Mouse (Mus musculus): ENCODE data around the gene Gm10382. TPM values are rescaled to one million over a fixed set of nuclear protein-coding genes. Genes with fewer than 3 reads are reported as not detected.
"Not testable (repeated sequence)": the region's sequence is repeated elsewhere in the genome, so short reads cannot be mapped to it uniquely, and the experiment has no call there.

Gene Gm10382
- polyA plus RNA-seq, 1 experiment from 2014 or later: not detected

- ATAC-seq (ENCODE audit: insufficient read depth, low FRiP score, low TSS enrichment): no peak
- 83% methylated on average over 5 of the region's 5 CpGs for WGBS
Observed at GRCm38 (mm10) chr5:125381954-125382672, 7.0 kb upstream of the Gm10382 start.

GRCm38 (mm10) chr5:125382673-125383558, 6.2 kb upstream of the Gm10382 start:
- Histone ChIP-seq H3K9me3 (ENCODE audit: control insufficient read depth, low read length) (no peaks in the 10 kb centered on the region), H3K27ac (ENCODE audit: low read depth, low read length) (no peak overlapping the region), H3K9ac (ENCODE audit: low read length) (no peak overlapping the region), H3K36me3 (ENCODE audit: control insufficient read depth, insufficient read depth, low read length) (0 out of 2 replicates have a peak, but pooled peaks cover 2% of the 10 kb centered on the region), H3K4me3 (ENCODE audit: low read depth, low read length) (no peak overlapping the region; the same call in 1 of the 2 replicates), H3K27me3 (ENCODE audit: control insufficient read depth, insufficient read depth, low read length) (no peaks in the 10 kb centered on the region), H3K4me2 (ENCODE audit: low read depth) (no peak overlapping the region), H3K4me1 (ENCODE audit: control insufficient read depth, insufficient read depth, low read length) (no peaks in the 10 kb centered on the region)
- DNase-seq (ENCODE audit: low spot score): no peak
- ATAC-seq (ENCODE audit: insufficient read depth, low FRiP score, low TSS enrichment): peak; percentile 53
- 56% methylated on average over 6 of the region's 6 CpGs for WGBS

More at GRCm38 (mm10) chr5:125381954-125382672, 7.0 kb upstream of the Gm10382 start:
- no peaks in the 10 kb centered on the region for H3K27me3 ChIP-seq (ENCODE audit: control insufficient read depth, insufficient read depth, low read length)
- no peak overlapping the region for H3K9ac ChIP-seq (ENCODE audit: low read length)
- no peak overlapping the region for H3K27ac ChIP-seq (ENCODE audit: low read depth, low read length)
- DNase-seq (ENCODE audit: low spot score): no peak
- 0 out of 2 replicates have a peak, but pooled peaks cover 2% of the 10 kb centered on the region for H3K36me3 ChIP-seq (ENCODE audit: control insufficient read depth, insufficient read depth, low read length)
- H3K4me3 ChIP-seq (ENCODE audit: low read depth, low read length): no peak overlapping the region
- no peak overlapping the region for H3K4me2 ChIP-seq (ENCODE audit: low read depth)
- H3K9me3 ChIP-seq (ENCODE audit: control insufficient read depth, low read length): no peaks in the 10 kb centered on the region
- H3K4me1 ChIP-seq (ENCODE audit: control insufficient read depth, insufficient read depth, low read length): no peaks in the 10 kb centered on the region

- Histone ChIP-seq H3K27me3 (ENCODE audit: control insufficient read depth, insufficient read depth, low read length) (no peaks in the 10 kb centered on the region), H3K9me3 (ENCODE audit: control insufficient read depth, low read length) (no peaks in the 10 kb centered on the region), H3K4me2 (ENCODE audit: low read depth) (no peak overlapping the region), H3K9ac (ENCODE audit: low read length) (no peak overlapping the region), H3K4me1 (ENCODE audit: control insufficient read depth, insufficient read depth, low read length) (0 out of 2 replicates have a peak, but pooled peaks cover 2% of the 10 kb centered on the region), H3K27ac (ENCODE audit: low read depth, low read length) (no peak overlapping the region), H3K4me3 (ENCODE audit: low read depth, low read length) (no peak overlapping the region), H3K36me3 (ENCODE audit: control insufficient read depth, insufficient read depth, low read length) (0 out of 2 replicates have a peak, but pooled peaks cover 2% of the 10 kb centered on the region)
- no peak for ATAC-seq (ENCODE audit: insufficient read depth, low FRiP score, low TSS enrichment)
- WGBS: 86% methylated on average over 3 of the region's 3 CpGs
- DNase-seq (ENCODE audit: low spot score): no peak
Observed at GRCm38 (mm10) chr5:125383637-125384420, 5.3 kb upstream of the Gm10382 start.

GRCm38 (mm10) chr5:125384512-125385214, 4.5 kb upstream of the Gm10382 start:
- no peak overlapping the region for H3K4me3 ChIP-seq (ENCODE audit: low read depth, low read length)
- H3K9me3 ChIP-seq (ENCODE audit: control insufficient read depth, low read length): no peaks in the 10 kb centered on the region
- no peak overlapping the region for H3K27ac ChIP-seq (ENCODE audit: low read depth, low read length)
- H3K36me3 ChIP-seq (ENCODE audit: control insufficient read depth, insufficient read depth, low read length): 0 out of 2 replicates have a peak, but pooled peaks cover 2% of the 10 kb centered on the region
- 0 out of 2 replicates have a peak, but pooled peaks cover 2% of the 10 kb centered on the region for H3K4me1 ChIP-seq (ENCODE audit: control insufficient read depth, insufficient read depth, low read length)
- 85% methylated on average over 2 of the region's 2 CpGs for WGBS
- H3K27me3 ChIP-seq (ENCODE audit: control insufficient read depth, insufficient read depth, low read length): no peaks in the 10 kb centered on the region
- H3K9ac ChIP-seq (ENCODE audit: low read length): no peak overlapping the region
- no peak overlapping the region for H3K4me2 ChIP-seq (ENCODE audit: low read depth)
- no peak for DNase-seq (ENCODE audit: low spot score)
- no peak for ATAC-seq (ENCODE audit: insufficient read depth, low FRiP score, low TSS enrichment)

GRCm38 (mm10) chr5:125385215-125385940, 3.7 kb upstream of the Gm10382 start:
- no peak overlapping the region for H3K9ac ChIP-seq (ENCODE audit: low read length)
- no peak overlapping the region for H3K4me3 ChIP-seq (ENCODE audit: low read depth, low read length)
- 0 out of 2 replicates have a peak, but pooled peaks cover 2% of the 10 kb centered on the region for H3K36me3 ChIP-seq (ENCODE audit: control insufficient read depth, insufficient read depth, low read length)
- no peaks in the 10 kb centered on the region for H3K27me3 ChIP-seq (ENCODE audit: control insufficient read depth, insufficient read depth, low read length)
- H3K27ac ChIP-seq (ENCODE audit: low read depth, low read length): no peak overlapping the region
- no peak for ATAC-seq (ENCODE audit: insufficient read depth, low FRiP score, low TSS enrichment)
- DNase-seq (ENCODE audit: low spot score): no peak
- H3K4me1 ChIP-seq (ENCODE audit: control insufficient read depth, insufficient read depth, low read length): 0 out of 2 replicates have a peak, but pooled peaks cover 2% of the 10 kb centered on the region
- H3K4me2 ChIP-seq (ENCODE audit: low read depth): no peak overlapping the region
- H3K9me3 ChIP-seq (ENCODE audit: control insufficient read depth, low read length): no peaks in the 10 kb centered on the region
- 85% methylated on average over 8 of the region's 8 CpGs for WGBS

- WGBS: 89% methylated on average over 5 of the region's 6 CpGs
- H3K27me3 ChIP-seq (ENCODE audit: control insufficient read depth, insufficient read depth, low read length); DNase-seq (ENCODE audit: low spot score); H3K4me2 ChIP-seq (ENCODE audit: low read depth); H3K4me1 ChIP-seq (ENCODE audit: control insufficient read depth, insufficient read depth, low read length); H3K27ac ChIP-seq (ENCODE audit: low read depth, low read length); H3K9ac ChIP-seq (ENCODE audit: low read length); H3K4me3 ChIP-seq (ENCODE audit: low read depth, low read length); H3K36me3 ChIP-seq (ENCODE audit: control insufficient read depth, insufficient read depth, low read length); ATAC-seq (ENCODE audit: insufficient read depth, low FRiP score, low TSS enrichment); H3K9me3 ChIP-seq (ENCODE audit: control insufficient read depth, low read length): not testable (repeated sequence)
Observed at GRCm38 (mm10) chr5:125387295-125387694, 1.8 kb upstream of the Gm10382 start.

- Histone ChIP-seq H3K4me3 (ENCODE audit: low read depth, low read length) (peak overlapping the region; percentile 98), H3K4me2 (ENCODE audit: low read depth) (peak overlapping the region; percentile 94), H3K27ac (ENCODE audit: low read depth, low read length) (no peak overlapping the region), H3K4me1 (ENCODE audit: control insufficient read depth, insufficient read depth, low read length) (peaks cover 9% of the 10 kb centered on the region), H3K27me3 (ENCODE audit: control insufficient read depth, insufficient read depth, low read length) (no peaks in the 10 kb centered on the region), H3K36me3 (ENCODE audit: control insufficient read depth, insufficient read depth, low read length) (0 out of 2 replicates have a peak, but pooled peaks cover 2% of the 10 kb centered on the region), H3K9ac (ENCODE audit: low read length) (peak overlapping the region; percentile 90), H3K9me3 (ENCODE audit: control insufficient read depth, low read length) (no peaks in the 10 kb centered on the region)
- WGBS: 30% methylated on average over 13 of the region's 13 CpGs
- DNase-seq (ENCODE audit: low spot score) (no peak), ATAC-seq (ENCODE audit: insufficient read depth, low FRiP score, low TSS enrichment) (no peak)
Observed at GRCm38 (mm10) chr5:125388358-125389092, 597 bp upstream of the Gm10382 start.
